Mouse (Mus musculus): ENCODE data around the gene Acer2.

Acer2 gene

GRCm38 (mm10) chr4:86897411-86897810, 23.2 kb downstream of the Acer2 start:
- no peak for DNase-seq

GRCm38 (mm10) chr4:86898791-86899474, 24.7 kb downstream of the Acer2 start:
- no peak for DNase-seq

- DNase-seq, result no peak
Observed at GRCm38 (mm10) chr4:86902351-86902750, 28.2 kb downstream of the Acer2 start.

- DNase-seq, result no peak
Observed at GRCm38 (mm10) chr4:86904969-86905368, 30.8 kb downstream of the Acer2 start.

- DNase-seq, result no peak
Observed at GRCm38 (mm10) chr4:86905869-86906268, 31.7 kb downstream of the Acer2 start.

GRCm38 (mm10) chr4:86911576-86912341, 37.6 kb downstream of the Acer2 start:
- no peak for DNase-seq

- no peak for DNase-seq
Observed at GRCm38 (mm10) chr4:86912757-86913156, 38.6 kb downstream of the Acer2 start.

GRCm38 (mm10) chr4:86916062-86916461, 41.9 kb downstream of the Acer2 start:
- DNase-seq, result no peak

- peak; percentile 80 for DNase-seq
Observed at GRCm38 (mm10) chr4:86923476-86924055, 49.4 kb downstream of the Acer2 start.

- peak; percentile 85 for DNase-seq
Observed at GRCm38 (mm10) chr4:86924804-86925458, 50.7 kb downstream of the Acer2 start.

- DNase-seq, result no peak
Observed at GRCm38 (mm10) chr4:86926997-86927396, 52.8 kb downstream of the Acer2 start.

GRCm38 (mm10) chr4:86930101-86930635, 56.0 kb downstream of the Acer2 start:
- DNase-seq, result no peak

- DNase-seq, result peak; percentile 64
Observed at GRCm38 (mm10) chr4:86930636-86931456, 56.6 kb downstream of the Acer2 start.

- no peak for DNase-seq
Observed at GRCm38 (mm10) chr4:86933026-86933425, 58.8 kb downstream of the Acer2 start.

- no peak for DNase-seq
Observed at GRCm38 (mm10) chr4:86936217-86936616, 62.0 kb downstream of the Acer2 start.

- DNase-seq, result no peak
Observed at GRCm38 (mm10) chr4:86936706-86937105, 62.5 kb downstream of the Acer2 start.

- DNase-seq, result no peak
Observed at GRCm38 (mm10) chr4:86942656-86943055, 68.5 kb downstream of the Acer2 start.

- no peak for DNase-seq
Observed at GRCm38 (mm10) chr4:86943296-86943695, 69.1 kb downstream of the Acer2 start.

- DNase-seq, result no peak
Observed at GRCm38 (mm10) chr4:86948794-86949193, 74.6 kb downstream of the Acer2 start.

GRCm38 (mm10) chr4:86953519-86953918, 79.3 kb downstream of the Acer2 start:
- peak; percentile 46 for DNase-seq

- DNase-seq, result no peak
Observed at GRCm38 (mm10) chr4:86955448-86955847, 81.3 kb downstream of the Acer2 start.

All from retina, postnatal 1 day (tissue).